Mouse (Mus musculus) splenic B cell, adult 2 months (primary cell): Measurements from ENCODE around the gene Map4.
A peak's percentile ranks its signal among the peaks of the same experiment; 100 is the strongest.
"Not testable (repeated sequence)": the region's sequence is repeated elsewhere in the genome, so short reads cannot be mapped to it uniquely, and the experiment has no call there.

Experiments
- DNase-seq: peaks from one replicate; pipeline ENCODE4 v3.0.0-alpha.2; 2011; ENCODE audit warnings: low read depth, low spot score
- H3K27me3 ChIP-seq: 2 replicates; pipeline ENCODE4 v1.6.1; 2012; ENCODE audit warnings: mild to moderate bottlenecking, low read length, moderate library complexity, mixed read lengths; ENCODE audit not compliant: control insufficient read depth, poor library complexity, insufficient read depth, severe bottlenecking
- H3K36me3 ChIP-seq: 2 replicates; pipeline ENCODE4 v1.6.1; 2012; ENCODE audit warnings: mild to moderate bottlenecking, low read length, moderate library complexity, mixed read lengths; ENCODE audit not compliant: control insufficient read depth, poor library complexity, insufficient read depth, severe bottlenecking

Map4 gene

GRCm38 (mm10) chr9:109948546-109948945, 17.3 kb downstream of the Map4 start:
- Histone ChIP-seq H3K36me3 (no peaks in the 10 kb centered on the region), H3K27me3 (no peaks in the 10 kb centered on the region)
- DNase-seq: no peak

- Histone ChIP-seq H3K36me3 (no peaks in the 10 kb centered on the region), H3K27me3 (no peaks in the 10 kb centered on the region)
- DNase-seq: no peak
Observed at GRCm38 (mm10) chr9:109949801-109950200, 18.5 kb downstream of the Map4 start.

GRCm38 (mm10) chr9:109953538-109953937, 22.3 kb downstream of the Map4 start:
- Histone ChIP-seq H3K27me3 (no peaks in the 10 kb centered on the region), H3K36me3 (no peaks in the 10 kb centered on the region)
- DNase-seq: peak; percentile 79

- Histone ChIP-seq H3K36me3 (no peaks in the 10 kb centered on the region), H3K27me3 (no peaks in the 10 kb centered on the region)
- no peak for DNase-seq
Observed at GRCm38 (mm10) chr9:109954631-109955030, 23.4 kb downstream of the Map4 start.

- DNase-seq: no peak
- Histone ChIP-seq H3K36me3 (no peaks in the 10 kb centered on the region), H3K27me3 (no peaks in the 10 kb centered on the region)
Observed at GRCm38 (mm10) chr9:109959456-109960150, 28.3 kb downstream of the Map4 start.

DNA sequence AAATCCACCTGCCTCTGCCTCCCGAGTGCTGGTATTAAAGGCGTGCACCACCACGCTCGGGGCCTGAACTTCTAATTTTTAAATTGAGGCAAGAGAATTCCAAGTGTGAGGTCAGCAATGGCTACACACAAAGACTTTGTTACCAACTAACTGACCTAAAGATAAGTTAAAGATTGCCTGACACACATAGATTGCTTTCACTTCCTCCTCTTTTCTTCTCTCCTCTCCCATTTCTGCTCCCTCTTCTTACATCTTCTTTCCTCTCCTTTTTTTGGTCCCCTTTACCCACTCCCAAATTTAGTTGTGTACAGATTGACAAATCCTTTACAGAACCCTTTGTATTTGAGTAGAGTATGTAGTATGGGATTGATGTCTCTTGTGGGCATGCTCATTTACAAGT, 29.3 kb downstream of the Map4 start:
- no peak for DNase-seq
- no peaks in the 10 kb centered on the region for H3K36me3 ChIP-seq

GRCm38 (mm10) chr9:109964761-109965160, 33.5 kb downstream of the Map4 start:
- H3K27me3 ChIP-seq: no peaks in the 10 kb centered on the region
- no peaks in the 10 kb centered on the region for H3K36me3 ChIP-seq

More for the DNA sequence above, 29.3 kb downstream of the Map4 start:
- no peaks in the 10 kb centered on the region for H3K27me3 ChIP-seq

DNA sequence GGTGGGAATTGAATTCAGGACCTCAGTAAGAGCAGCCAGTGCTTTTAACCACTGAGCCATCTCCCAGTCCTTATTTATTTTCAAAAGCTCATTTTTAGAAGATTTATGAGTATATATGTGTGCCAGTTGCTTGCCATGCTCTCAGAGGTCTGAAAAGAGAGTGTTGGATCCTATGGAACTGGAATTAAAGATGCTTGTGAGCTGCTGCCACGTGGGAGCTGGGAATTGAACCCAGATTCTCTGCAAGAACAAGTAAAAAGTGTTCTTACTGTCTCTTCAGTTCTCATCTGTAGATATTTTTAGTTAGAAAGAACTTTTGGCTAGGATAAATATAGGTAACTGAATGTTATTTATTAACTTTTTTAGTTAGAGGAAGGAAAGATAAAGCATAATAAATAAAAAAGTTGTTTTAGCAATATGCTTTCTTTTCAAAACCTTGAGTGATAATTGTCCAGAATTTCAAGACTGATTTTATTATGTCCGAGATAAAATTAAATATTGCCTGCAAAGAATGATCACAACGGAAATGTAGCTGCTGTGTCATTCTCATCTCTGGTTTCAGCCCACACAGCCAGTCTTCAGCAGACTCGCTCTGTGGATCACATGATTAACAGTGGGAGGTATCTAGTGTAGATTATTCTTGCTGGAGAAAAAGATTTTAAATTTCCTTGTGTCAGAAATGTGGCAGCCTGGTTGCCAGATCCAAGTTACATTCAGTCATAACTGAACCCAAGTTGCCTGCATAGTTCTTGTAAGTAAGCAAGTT, 37.3 kb downstream of the Map4 start:
- H3K27me3 ChIP-seq: no peaks in the 10 kb centered on the region
- H3K36me3 ChIP-seq: no peaks in the 10 kb centered on the region
- no peak for DNase-seq

More at GRCm38 (mm10) chr9:109964761-109965160, 33.5 kb downstream of the Map4 start:
- DNase-seq: no peak

- DNase-seq: no peak
- Histone ChIP-seq H3K36me3 (no peaks in the 10 kb centered on the region), H3K27me3 (no peaks in the 10 kb centered on the region)
Observed at GRCm38 (mm10) chr9:109969181-109969580, 37.9 kb downstream of the Map4 start.

GRCm38 (mm10) chr9:109969792-109970336, 38.6 kb downstream of the Map4 start:
- Histone ChIP-seq H3K27me3 (no peaks in the 10 kb centered on the region), H3K36me3 (no peaks in the 10 kb centered on the region)
- no peak for DNase-seq

GRCm38 (mm10) chr9:109971711-109972110, 40.5 kb downstream of the Map4 start:
- not testable (repeated sequence) for DNase-seq, H3K27me3 ChIP-seq, H3K36me3 ChIP-seq

DNA sequence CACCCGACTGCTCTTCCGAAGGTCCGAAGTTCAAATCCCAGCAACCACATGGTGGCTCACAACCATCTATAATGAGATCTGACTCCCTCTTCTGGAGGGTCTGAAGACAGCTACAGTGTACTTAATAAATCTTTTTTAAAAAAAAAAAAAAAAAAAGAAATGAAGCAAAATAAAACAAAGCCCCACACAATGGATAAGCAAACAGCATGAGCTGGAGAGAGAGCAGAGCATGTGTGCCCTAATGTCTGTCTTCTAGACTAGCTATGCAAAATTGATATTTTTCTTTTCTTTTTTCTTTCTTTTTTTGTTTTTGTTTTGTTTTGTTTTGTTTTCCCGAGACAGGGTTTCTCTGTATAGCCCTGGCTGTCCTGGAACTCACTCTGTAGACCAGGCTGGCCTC, 49.0 kb downstream of the Map4 start:
- not testable (repeated sequence) for DNase-seq, H3K27me3 ChIP-seq, H3K36me3 ChIP-seq

DNA sequence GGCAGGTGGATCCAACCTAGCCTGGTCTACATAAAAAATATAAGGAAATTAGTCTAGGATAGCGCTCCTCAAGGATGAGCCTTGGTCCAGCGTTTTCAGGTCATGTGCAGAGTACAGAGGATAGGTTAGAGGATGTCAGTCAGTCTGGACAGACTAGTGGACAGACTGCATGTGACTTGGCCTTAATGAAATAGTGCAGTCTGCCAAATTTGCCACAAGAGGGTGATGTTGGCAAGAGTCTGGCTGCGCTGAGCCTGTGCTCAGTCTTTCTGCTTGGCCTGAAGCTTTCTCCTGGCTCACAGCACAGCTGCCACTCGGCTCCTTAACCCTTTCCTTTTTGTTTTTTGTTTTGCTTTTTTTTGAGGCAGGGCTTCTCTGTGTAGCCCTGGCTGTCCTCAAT, 54.2 kb downstream of the Map4 start:
- Histone ChIP-seq H3K27me3 (no peaks in the 10 kb centered on the region), H3K36me3 (peaks cover 2% of the 10 kb centered on the region; the same call in 1 of the 2 replicates)
- peak; percentile 68 for DNase-seq

DNA sequence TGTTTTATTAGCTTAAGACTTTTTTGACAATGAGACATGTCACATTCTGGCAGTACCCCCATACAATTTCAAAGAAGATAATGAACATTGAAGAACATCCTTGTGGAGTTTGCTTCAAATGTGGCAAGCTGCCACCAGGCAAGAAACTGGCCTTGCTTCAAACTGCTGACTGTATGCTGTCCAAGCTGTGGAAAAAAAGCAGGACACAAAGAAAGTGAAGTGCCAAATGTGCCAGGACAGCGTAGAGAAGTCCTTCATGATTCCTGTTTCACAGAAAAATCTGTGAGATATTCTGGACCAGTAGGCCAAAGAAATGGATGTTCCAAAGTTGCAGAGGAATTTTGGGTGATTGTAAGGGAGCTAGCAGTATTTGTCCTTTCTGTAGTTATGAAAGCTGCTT, 57.8 kb downstream of the Map4 start:
- no peak for DNase-seq
- Histone ChIP-seq H3K36me3 (peaks cover 2% of the 10 kb centered on the region; the same call in 1 of the 2 replicates), H3K27me3 (no peaks in the 10 kb centered on the region)

- H3K27me3 ChIP-seq: no peaks in the 10 kb centered on the region
- H3K36me3 ChIP-seq: 0 out of 2 replicates have a peak, but pooled peaks cover 3% of the 10 kb centered on the region
- DNase-seq: no peak
Observed at GRCm38 (mm10) chr9:109997441-109997840, 66.2 kb downstream of the Map4 start.
